Mouse (Mus musculus): ENCODE results near the gene Mecp2. TPM values are rescaled to one million over a fixed set of nuclear protein-coding genes. Genes with fewer than 3 reads are reported as not detected.

Gene Mecp2
- polyA plus RNA-seq, 1 experiment from 2014 or later: 17.1 TPM

- Histone ChIP-seq H3K27me3 (ENCODE audit: control insufficient read depth, insufficient read depth, low read length) (no peaks in the 10 kb centered on the region), H3K4me1 (ENCODE audit: control insufficient read depth, insufficient read depth, low read length) (no peaks in the 10 kb centered on the region), H3K9ac (ENCODE audit: low read length) (no peak overlapping the region), H3K4me3 (ENCODE audit: low read depth, low read length) (no peak overlapping the region), H3K4me2 (no peak overlapping the region), H3K36me3 (ENCODE audit: control insufficient read depth, insufficient read depth, low read length) (no peaks in the 10 kb centered on the region), H3K9me3 (ENCODE audit: control insufficient read depth, low read length) (no peaks in the 10 kb centered on the region), H3K27ac (ENCODE audit: low read depth, low read length) (no peak overlapping the region)
- DNase-seq (ENCODE audit: low spot score, missing footprints) (no peak), ATAC-seq (ENCODE audit: low FRiP score) (no peak)
- WGBS: 68% methylated on average over 1 of the region's 1 CpGs
These were observed 105.2 kb downstream of the Mecp2 start for GRCm38 (mm10) chrX:74030000-74030399.

GRCm38 (mm10) chrX:74023188-74024049 is 111.7 kb downstream of the Mecp2 start, which contains the start of gene Irak1:
Gene Irak1, minus strand, starts transcription at chrX:74023918.
- H3K4me1 ChIP-seq (ENCODE audit: control insufficient read depth, insufficient read depth, low read length): peaks cover 3% of the 10 kb centered on the region; the same call in 1 of the 2 replicates
- WGBS: 17% methylated on average over 52 of the region's 72 CpGs
- no peaks in the 10 kb centered on the region for H3K27me3 ChIP-seq (ENCODE audit: control insufficient read depth, insufficient read depth, low read length)
- peak within 1 kb of the TSS; percentile 91 for H3K9ac ChIP-seq (ENCODE audit: low read length)
- no peaks in the 10 kb centered on the region for H3K36me3 ChIP-seq (ENCODE audit: control insufficient read depth, insufficient read depth, low read length)
- DNase-seq (ENCODE audit: low spot score, missing footprints): peak; percentile 97
- H3K9me3 ChIP-seq (ENCODE audit: control insufficient read depth, low read length): no peaks in the 10 kb centered on the region
- peak within 1 kb of the TSS; percentile 54 for H3K4me3 ChIP-seq (ENCODE audit: low read depth, low read length)
- H3K4me2 ChIP-seq: peak within 1 kb of the TSS; percentile 56
- H3K27ac ChIP-seq (ENCODE audit: low read depth, low read length): peak within 1 kb of the TSS; percentile 54
- ATAC-seq (ENCODE audit: low FRiP score): peak; percentile 91

GRCm38 (mm10) chrX:74022795-74023187 is 112.4 kb downstream of the Mecp2 start:
- no peak overlapping the region for H3K27ac ChIP-seq (ENCODE audit: low read depth, low read length)
- peak; percentile 84 for DNase-seq (ENCODE audit: low spot score, missing footprints)
- peaks cover 3% of the 10 kb centered on the region; the same call in 1 of the 2 replicates for H3K4me1 ChIP-seq (ENCODE audit: control insufficient read depth, insufficient read depth, low read length)
- H3K27me3 ChIP-seq (ENCODE audit: control insufficient read depth, insufficient read depth, low read length): no peaks in the 10 kb centered on the region
- H3K9ac ChIP-seq (ENCODE audit: low read length): peak overlapping the region; percentile 91
- H3K4me2 ChIP-seq: peak overlapping the region; percentile 56
- no peaks in the 10 kb centered on the region for H3K36me3 ChIP-seq (ENCODE audit: control insufficient read depth, insufficient read depth, low read length)
- H3K9me3 ChIP-seq (ENCODE audit: control insufficient read depth, low read length): no peaks in the 10 kb centered on the region
- H3K4me3 ChIP-seq (ENCODE audit: low read depth, low read length): peak overlapping the region; percentile 54
- 0 out of 2 replicates have a peak, but pooled peaks have one; percentile 1 for ATAC-seq (ENCODE audit: low FRiP score)
- WGBS: 34% methylated on average over 6 of the region's 6 CpGs

- no peak overlapping the region for H3K4me3 ChIP-seq (ENCODE audit: low read depth, low read length)
- ATAC-seq (ENCODE audit: low FRiP score) (no peak), DNase-seq (ENCODE audit: low spot score, missing footprints) (no peak)
- H3K9ac ChIP-seq (ENCODE audit: low read length): no peak overlapping the region
- H3K27ac ChIP-seq (ENCODE audit: low read depth, low read length): no peak overlapping the region
- no peaks in the 10 kb centered on the region for H3K27me3 ChIP-seq (ENCODE audit: control insufficient read depth, insufficient read depth, low read length)
- H3K9me3 ChIP-seq (ENCODE audit: control insufficient read depth, low read length): no peaks in the 10 kb centered on the region
- 100% methylated on average over 1 of the region's 1 CpGs for WGBS
- H3K4me1 ChIP-seq (ENCODE audit: control insufficient read depth, insufficient read depth, low read length): no peaks in the 10 kb centered on the region
- no peaks in the 10 kb centered on the region for H3K36me3 ChIP-seq (ENCODE audit: control insufficient read depth, insufficient read depth, low read length)
- no peak overlapping the region for H3K4me2 ChIP-seq
These were observed 120.6 kb downstream of the Mecp2 start for GRCm38 (mm10) chrX:74014597-74014996.

- no peak overlapping the region for H3K27ac ChIP-seq (ENCODE audit: low read depth, low read length)
- no peak overlapping the region for H3K4me3 ChIP-seq (ENCODE audit: low read depth, low read length)
- H3K4me2 ChIP-seq: no peak overlapping the region
- no peaks in the 10 kb centered on the region for H3K9me3 ChIP-seq (ENCODE audit: control insufficient read depth, low read length)
- H3K36me3 ChIP-seq (ENCODE audit: control insufficient read depth, insufficient read depth, low read length): no peaks in the 10 kb centered on the region
- WGBS: 26% methylated on average over 8 of the region's 8 CpGs
- DNase-seq (ENCODE audit: low spot score, missing footprints) (peak; percentile 83), ATAC-seq (ENCODE audit: low FRiP score) (no peak)
- no peak overlapping the region for H3K9ac ChIP-seq (ENCODE audit: low read length)
- 0 out of 2 replicates have a peak, but pooled peaks cover 2% of the 10 kb centered on the region for H3K4me1 ChIP-seq (ENCODE audit: control insufficient read depth, insufficient read depth, low read length)
- no peaks in the 10 kb centered on the region for H3K27me3 ChIP-seq (ENCODE audit: control insufficient read depth, insufficient read depth, low read length)
These were observed 127.1 kb downstream of the Mecp2 start for GRCm38 (mm10) chrX:74008063-74008462.

- no peak for DNase-seq (ENCODE audit: low spot score, missing footprints)
- WGBS: 79% methylated on average over 21 of the region's 21 CpGs
- no peaks in the 10 kb centered on the region for H3K27me3 ChIP-seq (ENCODE audit: control insufficient read depth, insufficient read depth, low read length)
These were observed 128.8 kb downstream of the Mecp2 start for GRCm38 (mm10) chrX:74006401-74006800.

GRCm38 (mm10) chrX:74003644-74004043 is 131.5 kb downstream of the Mecp2 start:
- H3K4me3 ChIP-seq (ENCODE audit: low read depth, low read length): no peak overlapping the region
- no peaks in the 10 kb centered on the region for H3K9me3 ChIP-seq (ENCODE audit: control insufficient read depth, low read length)
- peaks cover 2% of the 10 kb centered on the region; the same call in 1 of the 2 replicates for H3K4me1 ChIP-seq (ENCODE audit: control insufficient read depth, insufficient read depth, low read length)
- no peaks in the 10 kb centered on the region for H3K36me3 ChIP-seq (ENCODE audit: control insufficient read depth, insufficient read depth, low read length)
- ATAC-seq (ENCODE audit: low FRiP score) (no peak), DNase-seq (ENCODE audit: low spot score, missing footprints) (no peak)
- H3K27ac ChIP-seq (ENCODE audit: low read depth, low read length): no peak overlapping the region
- 58% methylated on average over 2 of the region's 2 CpGs for WGBS
- no peaks in the 10 kb centered on the region for H3K27me3 ChIP-seq (ENCODE audit: control insufficient read depth, insufficient read depth, low read length)
- H3K4me2 ChIP-seq: no peak overlapping the region
- H3K9ac ChIP-seq (ENCODE audit: low read length): no peak overlapping the region

More at GRCm38 (mm10) chrX:74006401-74006800, 128.8 kb downstream of the Mecp2 start:
- H3K4me3 ChIP-seq (ENCODE audit: low read depth, low read length): no peak overlapping the region
- H3K4me1 ChIP-seq (ENCODE audit: control insufficient read depth, insufficient read depth, low read length): 0 out of 2 replicates have a peak, but pooled peaks cover 2% of the 10 kb centered on the region
- no peak overlapping the region for H3K4me2 ChIP-seq
- H3K9ac ChIP-seq (ENCODE audit: low read length): no peak overlapping the region
- ATAC-seq (ENCODE audit: low FRiP score): no peak
- no peaks in the 10 kb centered on the region for H3K9me3 ChIP-seq (ENCODE audit: control insufficient read depth, low read length)
- H3K36me3 ChIP-seq (ENCODE audit: control insufficient read depth, insufficient read depth, low read length): no peaks in the 10 kb centered on the region
- H3K27ac ChIP-seq (ENCODE audit: low read depth, low read length): no peak overlapping the region

- H3K4me3 ChIP-seq (ENCODE audit: low read depth, low read length): no peak overlapping the region
- no peaks in the 10 kb centered on the region for H3K27me3 ChIP-seq (ENCODE audit: control insufficient read depth, insufficient read depth, low read length)
- no peaks in the 10 kb centered on the region for H3K36me3 ChIP-seq (ENCODE audit: control insufficient read depth, insufficient read depth, low read length)
- H3K27ac ChIP-seq (ENCODE audit: low read depth, low read length): no peak overlapping the region
- no peak overlapping the region for H3K9ac ChIP-seq (ENCODE audit: low read length)
- H3K9me3 ChIP-seq (ENCODE audit: control insufficient read depth, low read length): no peaks in the 10 kb centered on the region
- no peaks in the 10 kb centered on the region; the same call in 1 of the 2 replicates for H3K4me1 ChIP-seq (ENCODE audit: control insufficient read depth, insufficient read depth, low read length)
- ATAC-seq (ENCODE audit: low FRiP score) (no peak), DNase-seq (ENCODE audit: low spot score, missing footprints) (no peak)
- H3K4me2 ChIP-seq: no peak overlapping the region
- 76% methylated on average over 3 of the region's 3 CpGs for WGBS
These were observed 134.1 kb downstream of the Mecp2 start for GRCm38 (mm10) chrX:74001024-74001423.
